Mouse (Mus musculus): ENCODE measurements at regions not wholly inside any gene's neighbourhood (a gene's known extent, or its start where the extent isn't known, plus 50 kb on each side); places are given as distances from the start of the nearest gene placed in this dataset.

DNA sequence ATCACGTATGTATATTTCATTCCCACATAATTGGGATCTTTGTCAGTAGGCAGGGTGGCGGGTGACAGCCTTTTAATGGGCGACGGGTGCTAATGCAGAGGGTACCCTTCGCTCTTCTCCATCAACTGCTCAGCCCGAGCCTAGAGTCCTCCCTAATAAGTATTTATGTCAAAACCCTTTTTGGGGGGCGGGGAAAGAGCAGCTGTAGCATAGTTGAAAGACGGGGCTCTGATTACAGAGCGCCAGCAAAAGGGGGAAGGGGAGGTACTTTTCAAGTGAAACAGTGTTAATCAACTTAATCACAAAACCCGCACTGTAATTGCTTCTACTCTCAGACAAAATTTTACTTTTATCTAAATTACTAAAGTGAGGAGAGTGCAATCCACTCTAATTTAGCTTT is 92.8 kb upstream of the Zfp618 start:
- in situ Hi-C loops (cut with MboI; ENCODE audit: low pct_unique_long_range_greater_than_20kb in 1 of 2, low sequenced_read_pairs in 2 of 2, unreplicated experiment in 1 of 2), result no loop called here

DNA sequence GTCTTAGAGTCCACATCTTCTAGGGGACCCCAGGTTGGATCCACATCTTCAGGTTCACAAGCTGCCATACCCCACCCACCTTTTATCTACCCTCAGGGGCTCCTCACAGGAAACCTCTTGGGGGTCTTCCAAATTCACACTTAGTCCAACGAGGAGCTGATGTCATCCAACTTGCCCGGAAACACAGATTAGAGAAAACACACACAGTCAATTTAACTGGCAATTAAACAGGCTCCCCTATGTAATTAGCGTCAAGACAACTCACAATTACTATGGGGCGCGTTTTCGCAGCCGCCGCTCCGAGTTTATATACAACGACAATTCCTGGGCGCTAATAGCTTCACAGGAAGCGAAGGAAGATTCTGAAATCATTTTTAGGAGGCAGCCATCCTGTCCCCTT is 91.4 kb upstream of the Zfp618 start:
- in situ Hi-C loops (cut with MboI; ENCODE audit: low pct_unique_long_range_greater_than_20kb in 1 of 2, low sequenced_read_pairs in 2 of 2, unreplicated experiment in 1 of 2), result no loop called here

DNA sequence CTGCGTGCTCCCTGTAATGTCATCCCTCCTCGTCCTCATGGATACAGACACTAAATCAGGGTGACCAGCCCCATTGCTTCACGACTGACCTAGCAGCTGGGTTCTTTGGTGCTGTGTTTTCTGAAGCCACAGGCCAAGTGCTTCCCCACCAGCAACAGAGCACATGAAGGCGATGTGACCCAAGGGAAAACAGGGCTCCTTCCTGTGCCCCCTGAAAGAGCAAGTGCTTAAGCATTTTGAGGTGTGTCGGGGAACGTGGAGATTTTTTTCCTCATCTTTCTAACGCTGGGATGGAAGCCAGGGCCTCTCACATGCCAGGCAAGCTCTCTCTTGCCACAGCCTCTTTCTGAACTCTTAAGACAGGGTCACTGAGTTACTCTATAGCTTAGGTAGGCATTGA is 87.3 kb upstream of the Zfp618 start:
- in situ Hi-C loops (cut with MboI; ENCODE audit: low pct_unique_long_range_greater_than_20kb in 1 of 2, low sequenced_read_pairs in 2 of 2, unreplicated experiment in 1 of 2), result no loop called here

DNA sequence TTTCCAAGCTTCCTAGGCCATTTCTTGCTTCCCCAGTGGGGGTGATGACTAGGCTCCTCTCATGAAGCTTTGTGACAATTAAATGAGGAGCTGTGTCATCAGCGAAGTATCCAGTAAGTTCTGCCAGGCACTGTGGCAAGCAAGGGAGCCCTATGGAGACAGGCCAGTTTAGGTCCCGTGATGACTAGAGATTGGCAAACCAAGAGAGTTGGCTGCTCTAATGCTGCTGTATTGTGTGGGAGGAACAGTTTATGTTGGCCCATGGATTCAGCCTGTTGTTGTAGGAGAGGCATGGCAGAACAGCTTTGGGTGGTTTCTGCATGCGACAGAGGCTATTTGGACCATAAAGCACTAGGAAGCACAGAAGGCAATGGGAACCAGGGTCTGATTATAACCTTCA is 86.4 kb upstream of the Zfp618 start:
- in situ Hi-C loops (cut with MboI; ENCODE audit: low pct_unique_long_range_greater_than_20kb in 1 of 2, low sequenced_read_pairs in 2 of 2, unreplicated experiment in 1 of 2), result no loop called here

DNA sequence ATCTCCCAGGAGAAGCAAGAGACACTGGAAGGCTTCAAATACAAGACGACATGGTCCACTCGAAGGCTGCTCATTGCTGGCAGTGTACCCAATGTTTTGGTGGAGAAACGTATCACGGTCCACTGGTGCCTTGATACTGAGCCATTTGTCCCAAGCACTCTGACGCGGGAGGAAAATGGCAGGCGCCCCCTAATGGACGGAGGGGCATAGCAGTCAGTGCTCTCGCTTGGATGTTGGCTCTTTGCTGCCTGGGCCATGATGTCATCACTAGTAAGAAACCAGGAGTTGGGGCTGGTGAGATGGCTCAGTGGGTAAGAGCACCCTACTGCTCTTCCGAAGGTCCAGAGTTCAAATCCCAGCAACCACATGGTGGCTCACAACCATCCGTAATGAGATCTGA is 83.5 kb upstream of the Zfp618 start:
- in situ Hi-C loops (cut with MboI; ENCODE audit: low pct_unique_long_range_greater_than_20kb in 1 of 2, low sequenced_read_pairs in 2 of 2, unreplicated experiment in 1 of 2), result no loop called here

DNA sequence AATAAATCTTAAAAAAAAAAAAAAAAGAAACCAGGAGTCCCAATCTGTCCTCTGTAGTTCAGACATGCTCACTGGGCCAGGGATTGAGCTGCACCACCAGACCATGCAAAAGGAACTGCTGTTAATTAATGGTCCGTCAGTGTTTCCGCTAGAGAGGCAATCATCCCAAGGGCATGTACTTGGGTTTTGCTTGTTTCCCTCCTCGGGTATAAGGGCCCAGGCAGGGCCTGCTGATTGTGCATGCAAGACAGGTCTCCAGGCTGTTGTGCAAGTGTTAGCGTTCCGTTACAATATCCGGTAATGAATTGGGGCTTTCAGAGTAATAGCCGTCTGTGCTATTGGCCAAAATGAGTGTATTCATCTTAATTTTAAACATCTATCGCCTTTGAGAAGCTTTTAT is 83.1 kb upstream of the Zfp618 start:
- in situ Hi-C loops (cut with MboI; ENCODE audit: low pct_unique_long_range_greater_than_20kb in 1 of 2, low sequenced_read_pairs in 2 of 2, unreplicated experiment in 1 of 2), result no loop called here

DNA sequence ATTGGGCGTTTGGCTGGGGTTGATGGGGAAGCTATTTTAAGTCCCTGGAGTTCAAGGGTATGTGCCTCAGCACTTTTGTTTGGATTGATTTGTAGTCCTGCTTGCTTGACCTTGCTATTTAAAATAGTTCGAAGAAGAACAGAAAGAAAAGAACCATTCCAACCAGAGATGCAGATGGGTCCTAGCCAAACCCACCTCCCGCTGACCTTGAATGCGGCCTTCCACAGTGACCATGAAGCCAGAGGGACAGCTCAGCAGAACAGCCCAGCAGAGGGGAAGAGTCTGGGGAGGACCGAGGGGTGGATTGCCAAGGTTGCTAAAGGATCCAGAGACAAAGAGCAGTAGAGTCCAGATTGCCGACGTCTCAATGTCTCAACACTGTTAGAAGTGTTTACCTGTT is 76.6 kb upstream of the Zfp618 start:
- in situ Hi-C loops (cut with MboI; ENCODE audit: low pct_unique_long_range_greater_than_20kb in 1 of 2, low sequenced_read_pairs in 2 of 2, unreplicated experiment in 1 of 2), result no loop called here

DNA sequence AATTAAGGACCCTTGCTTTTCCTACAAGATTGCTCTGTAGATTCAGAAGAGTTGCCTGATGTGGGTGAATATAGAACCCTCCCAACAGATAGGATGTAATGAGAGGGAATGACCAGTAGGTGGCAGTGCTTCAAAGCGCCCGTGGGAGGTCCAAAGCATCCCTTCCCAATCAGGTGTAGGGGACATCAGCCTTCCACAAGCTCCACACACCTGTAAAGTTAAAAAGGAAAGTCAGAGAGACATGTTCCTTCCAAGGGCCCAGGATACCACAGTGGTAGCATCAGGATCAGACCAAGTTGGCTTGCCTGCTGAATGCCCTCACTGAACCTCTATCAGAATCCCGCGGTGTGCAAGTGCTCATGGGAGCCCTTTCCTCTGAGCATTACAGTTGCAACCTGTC is 75.7 kb upstream of the Zfp618 start:
- in situ Hi-C loops (cut with MboI; ENCODE audit: low pct_unique_long_range_greater_than_20kb in 1 of 2, low sequenced_read_pairs in 2 of 2, unreplicated experiment in 1 of 2), result no loop called here

DNA sequence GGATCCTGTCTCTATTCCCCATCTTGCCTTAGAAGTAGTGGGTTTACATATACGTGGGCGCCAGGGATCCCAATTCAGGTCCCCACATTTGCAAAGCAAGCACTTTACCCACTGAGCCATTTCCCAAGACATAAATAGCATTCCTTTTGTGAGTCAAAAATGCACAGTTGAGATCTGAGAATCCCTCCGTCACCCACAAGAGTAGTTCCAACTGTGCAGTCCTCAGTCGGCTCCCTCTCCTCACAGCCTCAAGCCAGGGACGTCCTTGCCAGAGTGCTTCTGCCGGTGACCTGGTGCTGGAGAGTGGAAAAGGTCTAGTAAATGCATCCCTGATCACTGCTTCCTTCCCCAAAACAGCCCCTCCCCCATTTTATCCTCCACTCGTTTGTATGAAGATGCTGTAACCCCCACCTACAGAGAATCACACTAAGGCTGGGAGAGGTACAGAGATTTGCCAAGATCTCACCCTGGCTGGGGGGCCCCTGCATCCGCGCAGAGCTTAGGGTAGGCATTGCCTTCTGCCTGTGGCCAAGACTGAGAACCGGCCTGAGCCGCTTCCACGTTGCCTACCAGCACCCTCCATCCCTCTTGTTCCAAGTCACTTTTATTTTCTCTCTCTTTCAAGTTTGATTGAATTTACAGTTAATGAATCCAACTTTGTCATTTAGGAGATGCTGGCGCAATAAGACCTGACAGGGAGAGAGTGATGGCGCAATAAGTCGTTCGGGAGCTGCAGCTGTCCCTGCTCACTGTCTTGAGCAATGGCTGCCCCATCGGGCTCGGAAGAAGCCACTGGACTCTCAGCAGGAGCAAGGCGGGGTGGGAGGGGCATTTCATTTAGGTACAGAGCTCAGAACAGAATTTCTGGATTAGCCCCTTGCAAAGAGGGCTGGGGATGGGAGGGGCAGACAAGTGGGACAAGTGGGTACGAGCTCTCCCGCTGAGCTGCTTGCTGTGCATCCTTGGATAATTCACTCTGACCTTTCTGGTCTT is 74.5 kb upstream of the Zfp618 start:
- in situ Hi-C loops (cut with MboI; ENCODE audit: low pct_unique_long_range_greater_than_20kb in 1 of 2, low sequenced_read_pairs in 2 of 2, unreplicated experiment in 1 of 2), result no loop called here

DNA sequence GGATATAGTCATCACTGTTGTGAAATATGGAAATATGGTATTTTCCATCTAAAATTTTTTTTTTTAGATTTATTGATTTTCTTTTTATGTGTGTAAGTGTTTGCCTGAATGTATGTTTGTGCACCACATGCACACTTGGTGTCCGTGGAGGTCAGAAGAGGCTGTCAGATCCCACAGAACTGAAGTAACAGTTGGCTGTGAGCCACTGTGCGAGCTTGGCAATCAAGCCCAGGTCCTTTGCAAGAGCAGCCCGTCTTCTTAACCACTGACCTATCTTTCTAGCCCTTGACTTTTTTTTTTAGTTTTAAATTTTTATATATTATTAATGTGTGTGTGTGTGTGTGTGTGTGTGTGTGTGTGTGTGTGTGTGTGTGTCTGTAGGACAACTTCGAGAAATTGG is 52.5 kb upstream of the Zfp618 start:
- in situ Hi-C loops (cut with MboI; ENCODE audit: low pct_unique_long_range_greater_than_20kb in 1 of 2, low sequenced_read_pairs in 2 of 2, unreplicated experiment in 1 of 2), result no loop called here
